Mouse (Mus musculus): ENCODE measurements around the gene Gm48552. TPM values are rescaled to one million over a fixed set of nuclear protein-coding genes. Genes with fewer than 3 reads are reported as not detected.
A peak's percentile ranks its signal among the peaks of the same experiment; 100 is the strongest.

Gm48552 gene
- total and polyA plus RNA-seq, 3 experiments = 0.46 to 1.1 (median 0.98) TPM

DNA sequence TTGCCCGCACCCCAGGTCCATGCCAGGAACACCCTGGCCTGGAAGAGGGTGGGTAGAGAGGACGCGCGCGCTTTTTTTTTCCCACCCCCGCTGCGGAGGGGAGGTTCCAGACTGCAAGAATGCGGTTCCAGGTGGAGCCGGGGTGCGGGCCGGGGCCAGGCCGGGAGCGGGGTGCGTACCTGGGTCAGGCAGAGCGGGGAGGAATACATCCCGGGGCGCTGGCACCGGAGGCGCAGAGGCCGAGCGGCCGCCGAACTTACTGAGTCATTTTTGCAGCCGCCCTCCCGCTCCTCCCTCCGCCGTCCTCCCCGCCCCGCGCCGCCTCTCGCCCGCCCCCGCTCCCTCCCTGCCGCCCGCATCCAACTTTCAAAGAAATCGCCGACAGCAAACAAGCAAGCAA is 38.1 kb downstream of the Gm48552 start:
- TF ChIP-seq POLR2A (IDR thresholded peaks at IDR 0.05; ENCODE audit: low read depth, low read length) (peak; percentile 49; the same call in 1 of the 2 replicates), IRF4 (IDR thresholded peaks at IDR 0.05; ENCODE audit: low read depth, low read length) (peak; percentile 44; the same call in 1 of the 2 replicates), RCOR1 (conservative IDR thresholded peaks at IDR 0.05; ENCODE audit: low read depth, low read length) (no peak)
- H3K9me3 ChIP-seq (replicated peaks; ENCODE audit: low read length) = no peaks in the 10 kb centered on the region
- in situ Hi-C loops (cut with MboI; ENCODE audit: low pct_ligation_motif_present, low pct_unique_long_range_greater_than_20kb, low sequenced_read_pairs) (no loop called here), dilution Hi-C loops (cut with MboI; ENCODE audit: extremely low pct_ligation_motif_present, extremely low pct_unique_long_range_greater_than_20kb, low sequenced_read_pairs) (no loop called here)
- H3K27ac ChIP-seq (ENCODE audit: insufficient read depth, low read depth) = no peak overlapping the region
- H3K4me1 ChIP-seq (ENCODE audit: control insufficient read depth in 1 of 2, insufficient read depth in 2 of 2) = peaks cover 28 to 46% of the 10 kb centered on the region in 2 experiments
- H3K36me3 ChIP-seq (replicated peaks in 1 of 2; ENCODE audit: control insufficient read depth in 1 of 2, insufficient read depth in 1 of 2, low read length in 1 of 2) = no peaks in the 10 kb centered on the region
- H3K4me2 ChIP-seq (ENCODE audit: insufficient read depth, low read depth, poor library complexity, severe bottlenecking) = peak overlapping the region; percentile 76
- H3K79me2 ChIP-seq (replicated peaks; ENCODE audit: control insufficient read depth, extremely low read depth, insufficient read depth, poor library complexity, severe bottlenecking) = peaks cover 21% of the 10 kb centered on the region
- no peak for DNase-seq (ENCODE audit: extremely low read depth)
- H3K4me3 ChIP-seq (replicated peaks in 1 of 3; ENCODE audit: low read depth in 2 of 3, low read length in 2 of 3, poor library complexity in 1 of 3) = peak overlapping the region; percentile 52 to 71 (median 69)
- H3K9ac ChIP-seq (ENCODE audit: insufficient read depth, low read depth) = peak overlapping the region; percentile 83
- H3K27me3 ChIP-seq (replicated peaks) = peaks cover 36% of the 10 kb centered on the region

- peak overlapping the region; percentile 34; the same call in 1 of the 2 replicates for H3K4me2 ChIP-seq (ENCODE audit: insufficient read depth, low read depth, poor library complexity, severe bottlenecking)
- H3K79me2 ChIP-seq (replicated peaks; ENCODE audit: control insufficient read depth, extremely low read depth, insufficient read depth, poor library complexity, severe bottlenecking) = peaks cover 21% of the 10 kb centered on the region
- no peak overlapping the region for H3K9ac ChIP-seq (ENCODE audit: insufficient read depth, low read depth)
- H3K4me3 ChIP-seq (replicated peaks in 1 of 3; ENCODE audit: low read depth in 2 of 3, low read length in 2 of 3, poor library complexity in 1 of 3) = peak overlapping the region in 2 of 3 experiments; percentile 6 to 69
- DNase-seq (ENCODE audit: extremely low read depth) = no peak
- H3K27ac ChIP-seq (ENCODE audit: insufficient read depth, low read depth) = no peak overlapping the region
- H3K4me1 ChIP-seq (ENCODE audit: control insufficient read depth in 1 of 2, insufficient read depth in 2 of 2) = peaks cover 28 to 49% of the 10 kb centered on the region in 2 experiments
- in situ Hi-C loops (cut with MboI; ENCODE audit: low pct_ligation_motif_present, low pct_unique_long_range_greater_than_20kb, low sequenced_read_pairs) (no loop called here), dilution Hi-C loops (cut with MboI; ENCODE audit: extremely low pct_ligation_motif_present, extremely low pct_unique_long_range_greater_than_20kb, low sequenced_read_pairs) (no loop called here)
- peaks cover 36% of the 10 kb centered on the region for H3K27me3 ChIP-seq (replicated peaks)
- no peaks in the 10 kb centered on the region for H3K9me3 ChIP-seq (replicated peaks; ENCODE audit: low read length)
- TF ChIP-seq TBP (conservative IDR thresholded peaks at IDR 0.05; ENCODE audit: low read depth, low read length) (no peak), CHD1 (IDR thresholded peaks at IDR 0.05; ENCODE audit: low read depth, low read length) (no peak), ETS1 (conservative IDR thresholded peaks at IDR 0.05; ENCODE audit: low read depth, low read length) (no peak), POLR2AphosphoS2 (IDR thresholded peaks at IDR 0.05; ENCODE audit: low read depth, low read length) (no peak), NELFE (IDR thresholded peaks at IDR 0.05; ENCODE audit: low read depth, low read length) (no peak), HCFC1 (IDR thresholded peaks at IDR 0.05; ENCODE audit: low read depth, low read length) (no peak), MAZ (IDR thresholded peaks at IDR 0.05; ENCODE audit: low read depth, low read length) (no peak), GABPA (IDR thresholded peaks at IDR 0.05; ENCODE audit: insufficient replicate concordance, low read depth, low read length) (no peak), MXI1 (IDR thresholded peaks at IDR 0.05; ENCODE audit: low read depth, low read length) (no peak), PAX5 (IDR thresholded peaks at IDR 0.05; ENCODE audit: low read length) (no peak), SIN3A (IDR thresholded peaks at IDR 0.05; ENCODE audit: low read length) (no peak), TCF12 (IDR thresholded peaks at IDR 0.05; ENCODE audit: low read depth, low read length) (no peak)
- H3K36me3 ChIP-seq (replicated peaks in 1 of 2; ENCODE audit: control insufficient read depth in 1 of 2, insufficient read depth in 1 of 2, low read length in 1 of 2) = no peaks in the 10 kb centered on the region
These were observed 38.5 kb downstream of the Gm48552 start for GRCm38 (mm10) chr10:81427327-81427726.
